ENCODE assay signal across 19 mouse cellular contexts in genomic region chr8:109104798-109105326, GRCm38 (mm10).
DNase-seq lines count a peak whose midpoint lies in the region; ATAC-seq and TF ChIP-seq lines count a peak whose summit lies in the region.
"Had no signal": no experiment of that assay in that cellular context is flagged by ENCODE, and none has a peak within 500 bp of the region (broad histone marks: within the 10 kb centered on the region; RNA-seq: fewer than 3 reads in every experiment).

No protein-coding gene starts in this region.

- no peaks in the 10 kb centered on the region for H3K27me3 ChIP-seq in kidney, embryonic 15.5 days
- no peaks in the 10 kb centered on the region for H3K27me3 ChIP-seq in neural tube, embryonic 15.5 days (replicated peaks)
- H3K27me3 ChIP-seq in myocyte (ENCODE audit: control insufficient read depth, insufficient read depth, insufficient read length): no peaks in the 10 kb centered on the region

- H3K9ac ChIP-seq in kidney, embryonic 15.5 days: no peak overlapping the region
- H3K9ac ChIP-seq in neural tube, embryonic 15.5 days (replicated peaks): no peak overlapping the region
- H3K9ac ChIP-seq: forebrain, postnatal 0 days had no signal

- no peaks in the 10 kb centered on the region for H3K79me2 ChIP-seq in myocyte (ENCODE audit: control insufficient read depth, insufficient read depth)

- H3ac ChIP-seq in myocyte (ENCODE audit: control insufficient read depth, insufficient read length): no peak overlapping the region

- no peaks in the 10 kb centered on the region for H3K9me3 ChIP-seq in kidney, embryonic 15.5 days (replicated peaks)
- no peaks in the 10 kb centered on the region for H3K9me3 ChIP-seq in neural tube, embryonic 15.5 days (replicated peaks)
- H3K9me3 ChIP-seq: hindbrain, embryonic 10.5 days had no signal

- no peaks in the 10 kb centered on the region for H3K36me3 ChIP-seq in kidney, embryonic 15.5 days
- H3K36me3 ChIP-seq in neural tube, embryonic 15.5 days: no peaks in the 10 kb centered on the region
- H3K36me3 ChIP-seq in myocyte (ENCODE audit: control insufficient read depth, insufficient read depth): no peaks in the 10 kb centered on the region
- H3K36me3 ChIP-seq: hindbrain, embryonic 10.5 days had no signal

- no peak for TF ChIP-seq POLR2A in myocyte (IDR thresholded peaks at IDR 0.05; ENCODE audit: insufficient read length, low read depth)

- ATAC-seq in kidney, embryonic 15.5 days (replicated peaks; ENCODE audit: low FRiP score): no peak
- no peak for ATAC-seq in neural tube, embryonic 15.5 days (ENCODE audit: low FRiP score)
- ATAC-seq: forebrain, postnatal 0 days had no signal

- H3K27ac ChIP-seq in kidney, embryonic 15.5 days: peak overlapping the region; percentile 66
- no peak overlapping the region for H3K27ac ChIP-seq in neural tube, embryonic 15.5 days (replicated peaks)
- H3K27ac ChIP-seq: hindbrain, embryonic 10.5 days had no signal

- H3K4me2 ChIP-seq in kidney, embryonic 15.5 days: peak overlapping the region; percentile 44; the same call in 1 of the 2 replicates
- H3K4me2 ChIP-seq in neural tube, embryonic 15.5 days: 0 out of 2 replicates have a peak overlapping the region, but pooled peaks have one; percentile 32
- H3K4me2 ChIP-seq in myocyte (ENCODE audit: low read depth): peak overlapping the region; percentile 53
- H3K4me2 ChIP-seq: midbrain, embryonic 11.5 days had no signal

- 51% methylated on average over 6 of the region's 6 CpGs for WGBS in kidney, embryonic 15.5 days
- WGBS in neural tube, embryonic 15.5 days: 60% methylated on average over 6 of the region's 6 CpGs

- peaks cover 39% of the 10 kb centered on the region for H3K4me1 ChIP-seq in kidney, embryonic 15.5 days
- peaks cover 24% of the 10 kb centered on the region for H3K4me1 ChIP-seq in neural tube, embryonic 15.5 days

- DNase-seq in heart, adult 11 months: peak; percentile 31
- no peak for DNase-seq in heart, postnatal 25 days (ENCODE audit: low spot score)
- DNase-seq in kidney, postnatal 25 days: no peak
- no peak for DNase-seq in neural tube, embryonic 10.5 days (ENCODE audit: extremely low spot score, low spot score)
- DNase-seq in urinary bladder, adult 18-20 months (ENCODE audit: low spot score in 2 of 2): no peak
- DNase-seq: adrenal gland, adult 2 months; cerebellum, postnatal 14 days; embryo, embryonic 11 days; gastrocnemius, postnatal 14 days; kidney, adult 9 months; lung, postnatal 4 days; right cerebral cortex, postnatal 4 days; thymus, postnatal 14 days had no signal

- no peak overlapping the region for H3K4me3 ChIP-seq in kidney, embryonic 15.5 days (replicated peaks)
- no peak overlapping the region for H3K4me3 ChIP-seq in neural tube, embryonic 15.5 days (replicated peaks)
- H3K4me3 ChIP-seq in myocyte: no peak overlapping the region
- H3K4me3 ChIP-seq: hindbrain, embryonic 10.5 days had no signal

- intact Hi-C loops in heart, postnatal 25 days (cut with DNase I): no loop called here

TF ChIP-seq in myocyte, 11 proteins besides CTCF, POLR2A, EP300 and RAD21:
- TF ChIP-seq POLR2AphosphoS2 (IDR thresholded peaks at IDR 0.05; ENCODE audit: insufficient read length, low read depth) (no peak), TCF12 (IDR thresholded peaks at IDR 0.05; ENCODE audit: insufficient read depth, poor library complexity, severe bottlenecking) (no peak), MAX (IDR thresholded peaks at IDR 0.05; ENCODE audit: low read depth) (no peak), CEBPB (IDR thresholded peaks at IDR 0.05; ENCODE audit: insufficient read depth, poor library complexity, severe bottlenecking) (no peak), USF1 (IDR thresholded peaks at IDR 0.05; ENCODE audit: low read depth) (no peak), SRF (IDR thresholded peaks at IDR 0.05; ENCODE audit: control insufficient read depth, insufficient read length, low read depth) (no peak), E2F4 (IDR thresholded peaks at IDR 0.05; ENCODE audit: insufficient read depth) (no peak), TCF3 (IDR thresholded peaks at IDR 0.05; ENCODE audit: insufficient read length, low read depth) (no peak), REST (IDR thresholded peaks at IDR 0.05; ENCODE audit: insufficient read depth, insufficient read length) (no peak), MYOD1 (IDR thresholded peaks at IDR 0.05; ENCODE audit: control insufficient read depth in 1 of 3, insufficient read length in 2 of 3, low read depth in 2 of 3) (no peak), MYOG (IDR thresholded peaks at IDR 0.05; ENCODE audit: control insufficient read depth in 1 of 3, insufficient read depth in 1 of 3, insufficient read length in 2 of 3, low read depth in 2 of 3) (no peak)
